Mouse (Mus musculus): ENCODE data around the gene Cd3eap. TPM values are rescaled to one million over a fixed set of nuclear protein-coding genes. Genes with fewer than 3 reads are reported as not detected.

Gene Cd3eap
- 18.5 TPM for polyA plus RNA-seq (2017; shearing (Covaris generic))

GRCm38 (mm10) chr7:19359299-19359891 is at the start of gene Cd3eap, which contains the start of gene Ppp1r13l:
Gene Cd3eap (minus strand): TSS chr7:19359483.
Gene Ppp1r13l (plus strand): TSS chr7:19359749.

GRCm38 (mm10) chr7:19404476-19404875 is 45.2 kb upstream of the Cd3eap start, which contains the start of gene Ckm:
Gene Ckm (plus strand): TSS chr7:19404776.

GRCm38 (mm10) chr7:19403731-19404296 is 44.5 kb upstream of the Cd3eap start, which contains the start of gene Klc3:
Gene Klc3 (minus strand): TSS chr7:19404104.

DNA sequence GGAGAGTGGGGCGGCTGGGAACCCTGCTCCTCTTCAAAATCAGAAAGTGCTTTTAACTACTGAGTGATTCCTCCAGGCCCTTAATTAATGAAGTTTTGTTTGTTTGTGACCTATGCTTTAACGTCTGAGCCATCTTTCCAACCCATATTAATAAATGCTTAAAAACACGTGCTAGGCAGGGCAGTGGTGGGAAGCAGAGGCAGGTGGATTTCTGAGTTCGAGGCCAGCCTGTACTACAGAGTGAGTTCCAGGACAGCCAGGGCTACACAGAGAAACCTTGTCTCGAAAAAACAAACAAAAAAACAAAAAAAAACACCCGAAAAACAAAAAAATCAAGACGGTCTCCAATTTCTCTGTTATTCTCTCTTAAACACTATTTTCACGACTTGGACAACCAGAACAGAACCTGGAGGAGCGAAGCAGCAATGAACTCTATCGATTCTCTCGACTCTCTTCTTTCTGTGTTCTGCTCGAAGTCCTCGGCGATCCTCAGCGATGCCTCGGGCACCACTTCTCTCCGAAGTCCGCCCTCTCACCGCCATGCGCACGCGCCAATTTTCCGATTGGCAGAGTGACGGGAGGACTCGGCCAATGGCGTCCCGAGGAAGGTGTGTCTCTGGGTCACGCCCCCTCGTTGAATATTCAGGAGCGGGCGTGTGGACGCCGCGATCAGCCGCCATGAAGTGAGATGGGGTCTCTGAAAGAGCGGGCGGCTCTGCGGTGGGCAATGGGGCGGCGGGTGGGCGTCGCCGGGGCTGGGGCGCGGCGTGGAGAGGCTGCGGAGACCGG is 22.3 kb upstream of the Cd3eap start, which contains the start of gene Ercc2:
Gene Ercc2, plus strand, starts transcription at position 634 of the 789 bp plus-strand sequence.

GRCm38 (mm10) chr7:19344237-19344847 is 14.9 kb downstream of the Cd3eap start, which contains the start of gene Ercc1:
Gene Ercc1 (plus strand): TSS chr7:19344778.

GRCm38 (mm10) chr7:19309884-19310641 is 49.2 kb downstream of the Cd3eap start, which contains the start of gene Fosb:
Gene Fosb (minus strand): TSS chr7:19310051.

Other genes with a start within 250 kb of the Cd3eap start
- gene Gm4969, start 241.1 kb downstream of the Cd3eap start, polyA plus RNA-seq (2017; shearing (Covaris generic)): not detected
- gene Fbxo46, start 239.6 kb downstream of the Cd3eap start, polyA plus RNA-seq (2017; shearing (Covaris generic)): 28.3 TPM
- 17.4 TPM for gene Qpctl, start 210.2 kb downstream of the Cd3eap start, polyA plus RNA-seq (2017; shearing (Covaris generic))
- gene Snrpd2, start 209.8 kb downstream of the Cd3eap start, polyA plus RNA-seq (2017; shearing (Covaris generic)): 54.7 TPM
- gene Gipr, start 193.4 kb downstream of the Cd3eap start, polyA plus RNA-seq (2017; shearing (Covaris generic)): not detected
- 33.3 TPM for gene Eml2, start 183.1 kb downstream of the Cd3eap start, polyA plus RNA-seq (2017; shearing (Covaris generic))
- 0.31 TPM for gene Gpr4, start 146.9 kb downstream of the Cd3eap start, polyA plus RNA-seq (2017; shearing (Covaris generic))
- gene Opa3, start 131.1 kb downstream of the Cd3eap start, polyA plus RNA-seq (2017; shearing (Covaris generic)): 25.6 TPM
- 301 TPM for gene Vasp, start 87.7 kb downstream of the Cd3eap start, polyA plus RNA-seq (2017; shearing (Covaris generic))
- gene Ppm1n, start 79.4 kb downstream of the Cd3eap start, polyA plus RNA-seq (2017; shearing (Covaris generic)): 1.3 TPM
- gene Rtn2, start 76.9 kb downstream of the Cd3eap start, polyA plus RNA-seq (2017; shearing (Covaris generic)): not detected
- 0.94 TPM for gene Fosb, start 49.4 kb downstream of the Cd3eap start, polyA plus RNA-seq (2017; shearing (Covaris generic))
- 88.0 TPM for gene Ercc1, start 14.7 kb downstream of the Cd3eap start, polyA plus RNA-seq (2017; shearing (Covaris generic))
- gene Ppp1r13l, start 266 bp upstream of the Cd3eap start, polyA plus RNA-seq (2017; shearing (Covaris generic)): 0.29 TPM
- 11.8 TPM for gene Ercc2, start 22.5 kb upstream of the Cd3eap start, polyA plus RNA-seq (2017; shearing (Covaris generic))
- 16.4 TPM for gene Klc3, start 44.6 kb upstream of the Cd3eap start, polyA plus RNA-seq (2017; shearing (Covaris generic))
- not detected for gene Ckm, start 45.3 kb upstream of the Cd3eap start, polyA plus RNA-seq (2017; shearing (Covaris generic))
- 1.2 TPM for gene Mark4, start 99.3 kb upstream of the Cd3eap start, polyA plus RNA-seq (2017; shearing (Covaris generic))
- gene Exoc3l2, start 103.8 kb upstream of the Cd3eap start, polyA plus RNA-seq (2017; shearing (Covaris generic)): not detected
- gene Bloc1s3, start 148.9 kb upstream of the Cd3eap start, polyA plus RNA-seq (2017; shearing (Covaris generic)): 0.47 TPM
- gene Trappc6a, start 148.9 kb upstream of the Cd3eap start, polyA plus RNA-seq (2017; shearing (Covaris generic)): 128 TPM
- gene Nkpd1, start 158.4 kb upstream of the Cd3eap start, polyA plus RNA-seq (2017; shearing (Covaris generic)): not detected
- 3.6 TPM for gene Ppp1r37, start 203.6 kb upstream of the Cd3eap start, polyA plus RNA-seq (2017; shearing (Covaris generic))
- 2.1 TPM for gene Zfp296, start 217.8 kb upstream of the Cd3eap start, polyA plus RNA-seq (2017; shearing (Covaris generic))
- gene Gemin7, start 218.1 kb upstream of the Cd3eap start, polyA plus RNA-seq (2017; shearing (Covaris generic)): 75.5 TPM
- 10.0 TPM for gene Clasrp, start 245.0 kb upstream of the Cd3eap start, polyA plus RNA-seq (2017; shearing (Covaris generic))